Mouse (Mus musculus) cerebellum, postnatal 36 days (tissue): ENCODE measurements around the gene Tomm6.
A peak's percentile ranks its signal among the peaks of the same experiment; 100 is the strongest.

Experiments
- DNase-seq, 2 experiments: peaks; one replicate each; pipeline ENCODE4 v3.0.0; 2021 to 2022; ENCODE audit warnings: mixed read lengths in 2 of 2

Gene Tomm6

GRCm38 (mm10) chr17:47648966-47649365 lies 39.2 kb downstream of the Tomm6 start:
- DNase-seq: no peak

DNA sequence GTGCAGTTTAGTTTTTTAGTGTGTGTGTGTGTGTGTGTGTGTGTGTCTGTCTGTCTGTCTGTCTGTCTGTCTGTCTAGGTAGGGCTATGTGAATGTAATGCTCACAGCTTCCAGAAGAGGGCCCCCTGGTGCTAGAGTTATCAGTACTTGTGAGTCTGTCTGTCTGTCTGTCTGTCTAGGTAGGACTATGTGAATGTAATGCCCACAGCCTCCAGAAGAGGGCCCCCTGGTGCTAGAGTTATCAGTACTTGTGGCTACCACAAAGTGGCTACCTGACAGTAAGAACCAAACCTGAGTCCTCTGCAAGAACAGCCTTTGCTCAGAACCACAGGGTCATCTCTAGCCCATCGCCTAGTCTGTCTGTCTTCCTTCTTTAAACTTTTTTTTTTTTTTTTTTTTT lies 41.5 kb downstream of the Tomm6 start:
- peak; percentile 36 to 38 for DNase-seq

DNA sequence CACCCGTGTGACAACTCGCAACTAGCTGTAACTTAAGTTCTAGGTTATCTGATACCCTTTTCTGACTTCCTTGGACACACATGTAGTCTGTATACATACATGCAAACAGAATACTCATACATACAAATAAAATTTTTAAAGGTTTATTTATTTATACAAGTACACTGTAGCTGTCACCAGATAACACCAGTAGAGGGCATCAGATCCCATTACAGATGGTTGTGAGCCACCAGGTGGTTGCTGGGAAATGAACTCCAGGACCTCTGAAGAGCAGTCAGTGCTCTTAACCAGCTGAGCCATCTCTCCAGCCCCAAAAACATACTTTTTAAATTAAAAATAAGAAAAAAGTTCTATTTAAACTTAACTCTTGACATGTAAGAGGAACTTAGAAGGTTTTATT lies 45.2 kb downstream of the Tomm6 start:
- no peak for DNase-seq
